Mouse (Mus musculus) hindbrain, embryonic 13.5 days (tissue): ENCODE measurements around the gene Hist1h3b. TPM values are rescaled to one million over a fixed set of nuclear protein-coding genes. Genes with fewer than 3 reads are reported as not detected.
"Not testable (repeated sequence)": the region's sequence is repeated elsewhere in the genome, so short reads cannot be mapped to it uniquely, and the experiment has no call there.

Experiments used
- ATAC-seq: fragments of 200-750 bp; cut with Nextera tagmentation; 2 replicates; pipeline ENCODE4 v1.8.0; 2017; ENCODE audit warnings: moderate TSS enrichment; ENCODE audit not compliant: low FRiP score
- H3K27ac ChIP-seq: fragments of 300-500 bp; sonication (generic); 2 replicates; pipeline ENCODE4 v1.5.1; 2015; ENCODE audit warnings: inconsistent platforms, mild to moderate bottlenecking, moderate library complexity
- H3K27me3 ChIP-seq: fragments of 300-500 bp; sonication (generic); 2 replicates; pipeline ENCODE4 v1.6.1; 2015; ENCODE audit warnings: mild to moderate bottlenecking, inconsistent platforms
- H3K36me3 ChIP-seq: fragments of 300-500 bp; sonication (generic); 2 replicates; pipeline ENCODE4 v1.6.1; 2015; ENCODE audit warnings: mild to moderate bottlenecking, inconsistent platforms
- H3K4me1 ChIP-seq: fragments of 300-500 bp; sonication (generic); replicated peaks from 2 replicates; pipeline ENCODE4 v1.6.1; 2015; ENCODE audit warnings: inconsistent platforms
- H3K4me2 ChIP-seq: fragments of 300-500 bp; sonication (generic); 2 replicates; pipeline ENCODE4 v1.6.1; 2015; ENCODE audit warnings: inconsistent platforms, mild to moderate bottlenecking, moderate library complexity
- H3K4me3 ChIP-seq: fragments of 300-500 bp; sonication (generic); 2 replicates; pipeline ENCODE4 v1.5.1; 2015; ENCODE audit warnings: mild to moderate bottlenecking, inconsistent platforms
- H3K9ac ChIP-seq: fragments of 300-500 bp; sonication (generic); 2 replicates; pipeline ENCODE4 v1.6.1; 2015; ENCODE audit warnings: mild to moderate bottlenecking, inconsistent platforms
- H3K9me3 ChIP-seq: fragments of 300-500 bp; sonication (generic); 2 replicates; pipeline ENCODE4 v1.6.1; 2016; ENCODE audit warnings: inconsistent platforms
- WGBS: fragments of 180-500 bp; shearing (Covaris S2); methylation state at CpG from one replicate; pipeline ENCODE4 v1.1.7; 2015; 5-methylcytosine and 5-hydroxymethylcytosine counted together
- polyA plus RNA-seq: library from polyadenylated mRNA; unstranded; fragments of >200 nt; fragmentation: Nextera tagmentation; extraction: Ambion mirVana; gene quantifications from 2 replicates; pipeline ENCODE4 v1.2.1, GENCODE M21; 2015

Gene Hist1h3b
- polyA plus RNA-seq: 4.2 and 4.4 TPM in 2 replicates

GRCm38 (mm10) chr13:23752067-23752741, at the start of gene Hist1h3b:
Gene Hist1h3b (plus strand): TSS chr13:23752267.
- not testable (repeated sequence) for H3K9me3 ChIP-seq, H3K27me3 ChIP-seq, H3K36me3 ChIP-seq
- H3K4me1 ChIP-seq: peaks cover 14% of the 10 kb centered on the region
- peak within 1 kb of the TSS; percentile 69 for H3K4me2 ChIP-seq
- H3K27ac ChIP-seq: peak within 1 kb of the TSS; percentile 94
- ATAC-seq: peak; percentile 66
- H3K9ac ChIP-seq: peak within 1 kb of the TSS; percentile 67; the same call in 1 of the 2 replicates
- WGBS: 2% methylated on average over 18 of the region's 47 CpGs
- H3K4me3 ChIP-seq: peak within 1 kb of the TSS; percentile 44

- H3K9me3 ChIP-seq, H3K9ac ChIP-seq, H3K4me2 ChIP-seq, H3K4me3 ChIP-seq, ATAC-seq, H3K27me3 ChIP-seq, H3K27ac ChIP-seq, H3K36me3 ChIP-seq, H3K4me1 ChIP-seq: not testable (repeated sequence)
- WGBS: 83% methylated on average over 2 of the region's 2 CpGs
Measured at GRCm38 (mm10) chr13:23702801-23703200, 49.3 kb upstream of the Hist1h3b start.

GRCm38 (mm10) chr13:23705751-23706356, 46.2 kb upstream of the Hist1h3b start:
- no peak overlapping the region for H3K27ac ChIP-seq
- no peak overlapping the region for H3K4me2 ChIP-seq
- no peak for ATAC-seq
- H3K27me3 ChIP-seq: 0 out of 2 replicates have a peak, but pooled peaks cover 5% of the 10 kb centered on the region
- H3K4me3 ChIP-seq: no peak overlapping the region
- H3K9me3 ChIP-seq: no peaks in the 10 kb centered on the region
- 95% methylated on average over 7 of the region's 7 CpGs for WGBS
- no peaks in the 10 kb centered on the region for H3K36me3 ChIP-seq
- no peak overlapping the region for H3K9ac ChIP-seq
- H3K4me1 ChIP-seq: peaks cover 14% of the 10 kb centered on the region

GRCm38 (mm10) chr13:23706771-23707170, 45.3 kb upstream of the Hist1h3b start:
- 96% methylated on average over 12 of the region's 12 CpGs for WGBS

GRCm38 (mm10) chr13:23708041-23708440, 44.0 kb upstream of the Hist1h3b start:
- Histone ChIP-seq H3K27ac (no peak overlapping the region), H3K4me3 (no peak overlapping the region), H3K27me3 (peaks cover 10% of the 10 kb centered on the region; the same call in 1 of the 2 replicates), H3K9ac (no peak overlapping the region), H3K36me3 (no peaks in the 10 kb centered on the region), H3K4me2 (no peak overlapping the region), H3K4me1 (peaks cover 14% of the 10 kb centered on the region), H3K9me3 (no peaks in the 10 kb centered on the region)
- WGBS: 89% methylated on average over 4 of the region's 4 CpGs
- no peak for ATAC-seq

More at GRCm38 (mm10) chr13:23706771-23707170, 45.3 kb upstream of the Hist1h3b start:
- no peak for ATAC-seq
- Histone ChIP-seq H3K27ac (no peak overlapping the region), H3K4me2 (no peak overlapping the region), H3K9me3 (no peaks in the 10 kb centered on the region), H3K9ac (no peak overlapping the region), H3K27me3 (peaks cover 10% of the 10 kb centered on the region; the same call in 1 of the 2 replicates), H3K4me1 (peaks cover 14% of the 10 kb centered on the region), H3K4me3 (no peak overlapping the region), H3K36me3 (no peaks in the 10 kb centered on the region)

- peaks cover 10% of the 10 kb centered on the region; the same call in 1 of the 2 replicates for H3K27me3 ChIP-seq
- H3K9me3 ChIP-seq: no peaks in the 10 kb centered on the region
- no peaks in the 10 kb centered on the region for H3K36me3 ChIP-seq
- no peak overlapping the region for H3K9ac ChIP-seq
- H3K27ac ChIP-seq: no peak overlapping the region
- H3K4me1 ChIP-seq: peaks cover 14% of the 10 kb centered on the region
- H3K4me3 ChIP-seq: no peak overlapping the region
- no peak for ATAC-seq
- H3K4me2 ChIP-seq: no peak overlapping the region
- WGBS: 83% methylated on average over 4 of the region's 4 CpGs
Measured at GRCm38 (mm10) chr13:23708654-23709053, 43.4 kb upstream of the Hist1h3b start.

GRCm38 (mm10) chr13:23709714-23710373, 42.2 kb upstream of the Hist1h3b start:
- H3K9me3 ChIP-seq: no peaks in the 10 kb centered on the region
- no peak overlapping the region for H3K27ac ChIP-seq
- peaks cover 10% of the 10 kb centered on the region; the same call in 1 of the 2 replicates for H3K27me3 ChIP-seq
- peak overlapping the region; percentile 62; the same call in 1 of the 2 replicates for H3K9ac ChIP-seq
- H3K36me3 ChIP-seq: no peaks in the 10 kb centered on the region
- ATAC-seq: no peak
- peak overlapping the region; percentile 59 for H3K4me2 ChIP-seq
- peak overlapping the region; percentile 38 for H3K4me3 ChIP-seq
- WGBS: 9% methylated on average over 14 of the region's 15 CpGs
- peaks cover 14% of the 10 kb centered on the region for H3K4me1 ChIP-seq

- 5% methylated on average over 17 of the region's 17 CpGs for WGBS
- Histone ChIP-seq H3K9me3 (no peaks in the 10 kb centered on the region), H3K4me3 (peak within 1 kb of the TSS; percentile 38), H3K4me1 (peaks cover 14% of the 10 kb centered on the region), H3K4me2 (peak within 1 kb of the TSS; percentile 59), H3K36me3 (no peaks in the 10 kb centered on the region), H3K27me3 (peaks cover 10% of the 10 kb centered on the region; the same call in 1 of the 2 replicates), H3K27ac (no peak within 1 kb of the TSS), H3K9ac (peak within 1 kb of the TSS; percentile 62; the same call in 1 of the 2 replicates)
- no peak for ATAC-seq
Measured at GRCm38 (mm10) chr13:23710374-23711089, 41.5 kb upstream of the Hist1h3b start, which contains the start of gene Hfe. Gene Hfe (minus strand): TSS chr13:23710854.

GRCm38 (mm10) chr13:23716261-23717042, 35.6 kb upstream of the Hist1h3b start:
- Histone ChIP-seq H3K4me1 (no peaks in the 10 kb centered on the region), H3K4me3 (no peak overlapping the region), H3K27ac (no peak overlapping the region), H3K9ac (no peak overlapping the region), H3K4me2 (no peak overlapping the region), H3K27me3 (peaks cover 2% of the 10 kb centered on the region; the same call in 1 of the 2 replicates), H3K36me3 (no peaks in the 10 kb centered on the region), H3K9me3 (no peaks in the 10 kb centered on the region)
- 92% methylated on average over 5 of the region's 5 CpGs for WGBS
- no peak for ATAC-seq

- Histone ChIP-seq H3K27ac (no peak overlapping the region), H3K9me3 (no peaks in the 10 kb centered on the region), H3K4me1 (no peaks in the 10 kb centered on the region), H3K27me3 (no peaks in the 10 kb centered on the region), H3K36me3 (no peaks in the 10 kb centered on the region), H3K9ac (no peak overlapping the region), H3K4me3 (no peak overlapping the region), H3K4me2 (no peak overlapping the region)
- 54% methylated on average over 11 of the region's 11 CpGs for WGBS
- ATAC-seq: no peak
Measured at GRCm38 (mm10) chr13:23717176-23717575, 34.9 kb upstream of the Hist1h3b start.

GRCm38 (mm10) chr13:23717593-23718245, 34.3 kb upstream of the Hist1h3b start:
- H3K36me3 ChIP-seq, H3K9me3 ChIP-seq, ATAC-seq, H3K27ac ChIP-seq, H3K4me1 ChIP-seq, H3K27me3 ChIP-seq, H3K9ac ChIP-seq, H3K4me3 ChIP-seq, H3K4me2 ChIP-seq: not testable (repeated sequence)
- WGBS: 17% methylated on average over 2 of the region's 2 CpGs
